Mouse (Mus musculus) intestine, postnatal 0 days (tissue): ENCODE measurements around the gene Dlgap1. TPM values are rescaled to one million over a fixed set of nuclear protein-coding genes. Genes with fewer than 3 reads are reported as not detected.

Source experiments
- ATAC-seq: fragments of 200-750 bp; cut with Nextera tagmentation; 2 replicates; pipeline ENCODE4 v1.8.0; 2017; ENCODE audit warnings: mild to moderate bottlenecking, moderate TSS enrichment, moderate library complexity
- H3K27ac ChIP-seq: fragments of 300-500 bp; sonication (generic); 2 replicates; pipeline ENCODE4 v1.5.1; 2014; ENCODE audit warnings: mild to moderate bottlenecking, low read depth, low read length, moderate library complexity
- H3K27me3 ChIP-seq: fragments of 300-500 bp; sonication (generic); replicated peaks from 2 replicates; pipeline ENCODE4 v1.6.1; 2014; ENCODE audit warnings: low read length, mixed read lengths; ENCODE audit not compliant: control insufficient read depth, insufficient read depth
- H3K36me3 ChIP-seq: fragments of 300-500 bp; sonication (generic); 2 replicates; pipeline ENCODE4 v1.6.1; 2014; ENCODE audit warnings: mild to moderate bottlenecking, moderate library complexity; ENCODE audit not compliant: control insufficient read depth, insufficient read depth
- H3K4me1 ChIP-seq: fragments of 300-500 bp; sonication (generic); replicated peaks from 2 replicates; pipeline ENCODE4 v1.6.1; 2014; ENCODE audit warnings: antibody characterized with exemption, low read length, mixed read lengths; ENCODE audit not compliant: control insufficient read depth, insufficient read depth
- H3K4me2 ChIP-seq: fragments of 300-500 bp; sonication (generic); replicated peaks from 2 replicates; pipeline ENCODE4 v1.6.1; 2014; ENCODE audit warnings: low read depth, mild to moderate bottlenecking, moderate library complexity
- H3K4me3 ChIP-seq: fragments of 300-500 bp; sonication (generic); 2 replicates; pipeline ENCODE4 v1.5.1; 2014; ENCODE audit warnings: low read depth, low read length
- H3K9ac ChIP-seq: fragments of 300-500 bp; sonication (generic); 2 replicates; pipeline ENCODE4 v1.6.1; 2014; ENCODE audit warnings: mild to moderate bottlenecking, low read depth, low read length
- H3K9me3 ChIP-seq: fragments of 300-500 bp; sonication (generic); 2 replicates; pipeline ENCODE4 v1.6.1; 2016; ENCODE audit warnings: mixed run types; ENCODE audit not compliant: control insufficient read depth
- CTCF ChIP-seq: sonication (generic); IDR thresholded peaks from 2 replicates; pipeline ENCODE4 v1.5.1; 2016; ENCODE audit warnings: low read depth, mild to moderate bottlenecking, control low read depth, antibody characterized with exemption, moderate library complexity
- WGBS: fragments of 180-500 bp; shearing (Covaris S2); extraction: QIAGEN DNeasy Blood & Tissue Kit; methylation state at CpG from one replicate; pipeline ENCODE4 v1.1.7; 2014; 5-methylcytosine and 5-hydroxymethylcytosine counted together
- polyA plus RNA-seq: library from polyadenylated mRNA; unstranded; fragments of >200 nt; fragmentation: Nextera tagmentation; extraction: Ambion mirVana; gene quantifications from 2 replicates; pipeline ENCODE4 v1.2.1, GENCODE M21; 2015

The Dlgap1 gene
- polyA plus RNA-seq, 1 experiment from 2014 or later = 0.85 TPM

DNA sequence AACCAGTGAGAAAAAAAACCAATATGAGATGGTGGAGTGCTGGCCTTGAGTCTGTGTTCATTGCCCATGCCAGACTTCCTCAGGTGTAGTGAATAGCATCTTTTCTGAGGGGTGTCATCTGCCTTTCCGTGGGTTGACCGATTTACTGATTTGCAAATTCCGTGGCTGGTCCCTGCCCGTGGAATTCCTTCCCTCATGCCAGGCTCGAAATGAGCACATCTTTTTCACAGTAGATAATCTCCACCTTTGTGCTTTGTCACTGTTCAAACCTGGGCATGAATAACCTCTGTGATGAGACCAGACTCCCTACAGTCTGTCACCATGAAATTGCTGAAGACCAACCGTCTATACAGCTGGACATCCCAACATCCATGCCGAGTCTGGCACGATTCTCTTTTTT, 493.4 kb downstream of the Dlgap1 start:
- TF ChIP-seq CTCF = no peak
- H3K9me3 ChIP-seq = no peaks in the 10 kb centered on the region
- no peak overlapping the region for H3K9ac ChIP-seq
- no peak for ATAC-seq
- 85% methylated on average over 8 of the region's 8 CpGs for WGBS
- no peak overlapping the region for H3K27ac ChIP-seq
- H3K4me3 ChIP-seq = no peak overlapping the region
- H3K4me2 ChIP-seq = no peak overlapping the region
- H3K4me1 ChIP-seq = no peaks in the 10 kb centered on the region
- H3K36me3 ChIP-seq = no peaks in the 10 kb centered on the region
- no peaks in the 10 kb centered on the region for H3K27me3 ChIP-seq

DNA sequence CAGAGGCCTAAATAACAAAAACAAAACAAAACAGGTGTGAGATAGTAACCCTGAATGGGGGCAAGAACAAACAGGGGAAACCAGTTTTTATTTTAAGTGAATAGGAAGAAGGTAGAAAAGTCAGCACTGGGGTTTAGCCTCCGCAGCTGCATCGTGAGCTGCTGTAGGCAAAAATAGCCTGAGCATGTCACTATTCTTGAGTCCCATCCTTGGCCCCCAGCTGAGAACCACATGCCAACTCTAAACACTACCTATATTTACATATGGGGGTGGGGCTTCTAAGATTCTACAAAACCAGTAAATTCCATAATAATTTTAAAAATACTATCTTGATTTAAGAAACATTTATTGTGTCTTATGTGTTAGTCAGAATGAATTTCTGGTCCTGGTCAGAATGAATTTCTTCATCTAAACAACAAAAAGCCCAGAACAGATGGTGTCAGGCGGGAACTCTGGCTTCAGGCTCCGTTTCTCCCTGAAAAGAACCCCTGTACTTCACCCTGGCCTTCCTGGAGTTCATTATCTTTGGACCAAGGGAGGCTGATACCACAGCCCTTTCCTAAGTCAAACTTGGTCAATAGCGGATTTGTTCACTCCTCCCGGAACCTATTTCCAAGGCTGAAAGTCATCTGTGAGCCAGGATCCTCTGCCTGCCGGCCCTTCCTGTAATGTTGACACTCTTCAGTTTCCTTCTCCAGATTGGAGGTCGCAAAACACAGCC, 494.1 kb downstream of the Dlgap1 start:
- ATAC-seq = no peak
- no peaks in the 10 kb centered on the region for H3K9me3 ChIP-seq
- no peak overlapping the region for H3K9ac ChIP-seq
- H3K4me3 ChIP-seq = no peak overlapping the region
- no peaks in the 10 kb centered on the region for H3K4me1 ChIP-seq
- H3K4me2 ChIP-seq = no peak overlapping the region
- no peaks in the 10 kb centered on the region for H3K27me3 ChIP-seq
- no peak overlapping the region for H3K27ac ChIP-seq
- WGBS = 66% methylated on average over 8 of the region's 8 CpGs
- no peaks in the 10 kb centered on the region for H3K36me3 ChIP-seq
- TF ChIP-seq CTCF = no peak

DNA sequence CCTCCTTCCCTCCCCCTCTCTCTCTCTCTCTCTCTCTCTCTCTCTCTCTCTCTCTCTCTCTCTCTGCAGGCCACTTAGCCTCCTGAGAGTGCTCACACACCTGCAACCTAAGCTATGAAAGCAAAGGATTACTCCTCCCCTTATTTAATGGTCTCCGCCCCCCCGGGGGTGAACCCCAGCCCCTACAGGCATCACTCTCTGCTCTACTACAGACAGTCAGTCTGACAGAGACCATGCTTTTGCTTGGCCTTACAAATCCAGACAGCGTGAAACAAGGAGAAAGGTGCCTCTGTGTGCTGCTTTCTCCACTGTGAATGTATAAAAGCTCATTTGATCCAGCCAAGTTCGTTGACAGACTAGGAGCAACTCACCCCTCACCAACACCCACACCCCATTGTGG, 497.5 kb downstream of the Dlgap1 start:
- Histone ChIP-seq H3K27ac (no peak overlapping the region), H3K9ac (no peak overlapping the region), H3K36me3 (no peaks in the 10 kb centered on the region), H3K4me2 (no peak overlapping the region), H3K27me3 (no peaks in the 10 kb centered on the region), H3K4me1 (no peaks in the 10 kb centered on the region), H3K4me3 (no peak overlapping the region), H3K9me3 (no peaks in the 10 kb centered on the region)
- ATAC-seq = no peak
- no peak for TF ChIP-seq CTCF
- WGBS = 49% methylated on average over 4 of the region's 4 CpGs

DNA sequence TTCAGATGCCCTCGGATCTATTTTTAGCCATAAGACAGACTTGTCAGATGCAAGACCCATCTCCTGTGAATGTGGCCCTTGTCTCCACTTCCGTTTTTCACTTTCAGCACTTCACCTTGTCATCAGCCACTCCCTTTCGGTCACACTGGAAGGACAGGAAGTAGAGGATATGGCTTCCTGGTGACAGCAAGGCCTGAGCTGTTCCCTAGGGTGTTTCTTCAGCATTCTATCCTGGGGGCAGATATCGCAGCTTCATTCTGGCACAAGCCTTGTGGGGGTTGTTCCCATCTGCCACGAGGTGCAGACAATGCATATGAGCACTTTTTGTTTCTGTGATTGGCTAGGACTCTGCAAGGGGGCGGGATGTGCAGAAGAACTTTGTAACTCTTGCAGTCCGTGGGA, 502.1 kb downstream of the Dlgap1 start:
- ATAC-seq = no peak
- Histone ChIP-seq H3K4me3 (no peak overlapping the region), H3K36me3 (no peaks in the 10 kb centered on the region), H3K4me1 (no peaks in the 10 kb centered on the region), H3K4me2 (no peak overlapping the region), H3K27me3 (no peaks in the 10 kb centered on the region), H3K9ac (no peak overlapping the region), H3K27ac (no peak overlapping the region), H3K9me3 (no peaks in the 10 kb centered on the region)
- no peak for TF ChIP-seq CTCF
- WGBS = 71% methylated on average over 7 of the region's 7 CpGs

DNA sequence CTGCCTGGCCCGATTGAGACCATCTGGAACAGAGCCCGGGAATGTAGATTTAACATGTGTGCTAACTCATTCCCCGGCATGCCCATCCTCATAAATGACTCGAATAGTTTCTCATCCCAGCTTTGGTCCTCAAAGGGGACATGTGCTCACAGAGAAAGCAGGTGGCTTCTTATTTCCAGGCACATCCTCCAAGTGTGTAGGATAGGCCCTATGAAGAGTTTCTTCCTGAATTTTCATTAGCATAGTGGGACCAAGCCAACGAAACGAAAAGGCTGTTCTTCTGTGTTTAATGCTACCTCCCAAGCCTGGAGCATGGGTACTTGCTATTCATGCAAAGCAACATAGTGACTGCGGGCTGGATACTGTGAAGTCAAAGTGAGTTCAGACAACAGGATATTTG, 503.3 kb downstream of the Dlgap1 start:
- H3K4me2 ChIP-seq = no peak overlapping the region
- WGBS = 78% methylated on average over 7 of the region's 7 CpGs

DNA sequence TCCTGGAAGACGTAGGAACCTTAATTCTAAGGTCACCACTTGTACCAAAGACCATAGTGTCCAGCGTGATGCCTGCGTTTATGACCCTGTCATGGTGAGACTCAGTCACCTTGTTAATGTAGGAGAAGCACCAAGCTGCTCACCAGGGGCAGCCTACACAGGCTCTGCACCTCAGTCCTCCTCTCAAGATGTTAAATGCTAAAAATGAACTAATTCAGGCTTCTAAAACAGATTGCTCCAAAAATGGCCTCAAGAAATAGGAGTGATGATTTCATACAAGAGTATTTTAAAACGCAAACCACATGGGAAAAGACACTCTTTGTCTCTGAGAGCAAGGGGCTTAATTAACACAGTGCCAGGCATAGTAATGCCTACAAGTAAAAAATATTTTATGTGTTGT, 505.0 kb downstream of the Dlgap1 start:
- Histone ChIP-seq H3K4me3 (no peak overlapping the region), H3K36me3 (no peaks in the 10 kb centered on the region), H3K27ac (no peak overlapping the region), H3K27me3 (no peaks in the 10 kb centered on the region), H3K4me2 (no peak overlapping the region), H3K9ac (no peak overlapping the region), H3K4me1 (no peaks in the 10 kb centered on the region), H3K9me3 (no peaks in the 10 kb centered on the region)
- WGBS = 83% methylated on average over 4 of the region's 4 CpGs
- no peak for TF ChIP-seq CTCF
- no peak for ATAC-seq

More for the DNA sequence above, 503.3 kb downstream of the Dlgap1 start:
- H3K9me3 ChIP-seq = no peaks in the 10 kb centered on the region
- H3K9ac ChIP-seq = no peak overlapping the region
- H3K27ac ChIP-seq = no peak overlapping the region
- no peaks in the 10 kb centered on the region for H3K36me3 ChIP-seq
- no peaks in the 10 kb centered on the region for H3K4me1 ChIP-seq
- no peaks in the 10 kb centered on the region for H3K27me3 ChIP-seq
- H3K4me3 ChIP-seq = no peak overlapping the region
- no peak for ATAC-seq
- TF ChIP-seq CTCF = no peak
